Mouse (Mus musculus): Measurements from ENCODE around the gene Dmbt1. TPM values are rescaled to one million over a fixed set of nuclear protein-coding genes. Genes with fewer than 3 reads are reported as not detected.

Dmbt1 gene
- polyA plus RNA-seq, 1 experiment: not detected

DNA sequence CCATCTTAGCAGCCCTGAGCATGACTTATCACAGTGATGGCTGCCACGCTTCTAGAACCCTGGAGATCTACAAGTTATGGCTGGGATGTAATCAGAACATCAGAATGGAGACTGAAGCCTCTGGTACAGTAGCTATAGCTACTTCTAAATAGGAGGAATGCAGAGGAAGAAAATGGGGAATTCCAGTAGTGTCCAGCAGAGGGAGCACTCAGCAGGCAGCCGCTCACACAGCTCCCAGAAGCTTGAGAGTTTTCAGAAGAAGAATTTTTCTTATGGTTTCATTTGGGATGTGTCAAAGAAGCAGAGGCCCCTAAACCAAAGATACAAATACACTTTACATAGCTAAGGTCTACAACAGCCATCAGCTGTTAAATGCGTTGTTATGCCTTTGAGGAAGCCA lies 80.6 kb downstream of the Dmbt1 start:
- no peak overlapping the region for H3K27ac ChIP-seq (ENCODE audit: insufficient read depth, low read depth, low read length)
- H3K4me3 ChIP-seq (ENCODE audit: insufficient read depth, low read length): no peak overlapping the region
- TF ChIP-seq CTCF (IDR thresholded peaks at IDR 0.05; ENCODE audit: low read depth, low read length) (peak; percentile 77), POLR2A (IDR thresholded peaks at IDR 0.05; ENCODE audit: borderline replicate concordance, low read depth, low read length) (no peak)
- H3K4me1 ChIP-seq (ENCODE audit: control insufficient read depth, insufficient read depth, low read length): no peaks in the 10 kb centered on the region

DNA sequence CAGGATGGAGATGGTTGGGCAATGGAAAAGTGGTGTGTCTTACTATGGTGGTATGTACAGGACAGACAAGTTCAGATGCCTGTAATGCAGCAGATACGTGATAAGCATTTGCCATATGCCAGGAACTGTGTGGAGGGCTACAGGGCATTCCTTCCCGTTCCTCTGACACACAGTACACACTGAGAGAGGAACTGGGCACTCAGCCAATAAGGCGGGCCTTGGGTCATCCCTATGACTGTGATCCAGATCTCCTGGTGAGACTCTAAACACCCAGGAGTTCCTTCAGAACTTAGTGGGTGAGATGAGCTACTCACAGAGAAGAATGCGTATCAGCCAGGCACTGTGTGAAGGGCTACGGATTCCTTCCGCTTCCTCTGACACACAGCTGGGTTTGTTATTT lies 81.8 kb downstream of the Dmbt1 start:
- H3K27ac ChIP-seq (ENCODE audit: insufficient read depth, low read depth, low read length): no peak overlapping the region
- no peaks in the 10 kb centered on the region for H3K4me1 ChIP-seq (ENCODE audit: control insufficient read depth, insufficient read depth, low read length)
- TF ChIP-seq CTCF (IDR thresholded peaks at IDR 0.05; ENCODE audit: low read depth, low read length) (no peak), POLR2A (IDR thresholded peaks at IDR 0.05; ENCODE audit: borderline replicate concordance, low read depth, low read length) (no peak)
- H3K4me3 ChIP-seq (ENCODE audit: insufficient read depth, low read length): no peak overlapping the region

DNA sequence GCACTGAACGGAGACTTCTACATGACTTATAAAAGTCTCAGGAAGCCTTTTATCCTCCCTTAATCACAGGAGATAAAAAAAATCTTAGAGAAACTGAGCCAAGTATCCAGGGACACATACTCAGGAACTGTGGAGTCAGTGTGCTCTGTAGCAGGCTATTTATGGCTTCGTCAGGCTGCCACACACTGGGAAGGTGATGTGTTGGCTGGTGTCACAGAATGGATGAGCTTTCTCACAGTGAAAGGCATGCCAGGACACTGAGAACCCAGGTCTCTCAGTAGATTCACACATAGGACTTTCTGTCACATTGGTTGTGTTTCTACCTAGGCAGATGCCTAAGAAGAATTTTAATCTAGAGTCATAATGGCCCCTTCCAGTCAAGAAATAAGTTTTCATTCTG lies 82.6 kb downstream of the Dmbt1 start:
- Histone ChIP-seq H3K4me1 (ENCODE audit: control insufficient read depth, insufficient read depth, low read length) (no peaks in the 10 kb centered on the region), H3K4me3 (ENCODE audit: insufficient read depth, low read length) (no peak overlapping the region), H3K27ac (ENCODE audit: insufficient read depth, low read depth, low read length) (no peak overlapping the region)
- TF ChIP-seq CTCF (IDR thresholded peaks at IDR 0.05; ENCODE audit: low read depth, low read length): no peak
- TF ChIP-seq POLR2A (IDR thresholded peaks at IDR 0.05; ENCODE audit: borderline replicate concordance, low read depth, low read length): no peak

DNA sequence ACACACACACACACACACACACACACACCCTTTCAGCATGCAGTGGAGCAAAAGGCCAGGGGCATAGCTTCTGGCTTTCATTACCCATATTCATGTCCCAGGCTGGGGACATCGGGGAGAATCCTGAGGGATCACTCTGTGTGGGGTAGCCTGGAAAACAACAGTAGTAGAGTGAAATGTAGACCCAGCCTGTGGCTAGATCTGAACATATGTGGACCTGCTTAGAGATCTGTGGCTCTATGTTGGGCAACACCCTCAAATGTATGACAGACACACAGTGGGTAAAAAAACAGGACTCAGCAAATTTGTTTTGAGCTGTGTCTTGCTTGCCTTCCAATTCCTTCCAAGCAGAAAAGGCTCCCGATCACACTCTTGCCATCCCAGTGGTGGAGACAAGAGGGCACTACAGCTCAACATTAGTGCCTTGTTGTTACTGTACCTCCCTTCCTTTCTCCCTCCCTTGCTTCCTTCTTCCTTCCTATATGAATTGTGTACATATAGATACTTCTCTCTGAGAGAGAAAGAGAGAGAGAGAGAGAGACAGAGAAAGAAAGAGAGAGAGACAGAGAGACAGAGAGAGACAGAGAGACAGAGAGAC lies 90.5 kb downstream of the Dmbt1 start:
- Histone ChIP-seq H3K27ac (ENCODE audit: insufficient read depth, low read depth, low read length) (no peak overlapping the region), H3K4me1 (ENCODE audit: control insufficient read depth, insufficient read depth, low read length) (no peaks in the 10 kb centered on the region), H3K4me3 (ENCODE audit: insufficient read depth, low read length) (no peak overlapping the region)
- TF ChIP-seq CTCF (IDR thresholded peaks at IDR 0.05; ENCODE audit: low read depth, low read length) (no peak), POLR2A (IDR thresholded peaks at IDR 0.05; ENCODE audit: borderline replicate concordance, low read depth, low read length) (no peak)

DNA sequence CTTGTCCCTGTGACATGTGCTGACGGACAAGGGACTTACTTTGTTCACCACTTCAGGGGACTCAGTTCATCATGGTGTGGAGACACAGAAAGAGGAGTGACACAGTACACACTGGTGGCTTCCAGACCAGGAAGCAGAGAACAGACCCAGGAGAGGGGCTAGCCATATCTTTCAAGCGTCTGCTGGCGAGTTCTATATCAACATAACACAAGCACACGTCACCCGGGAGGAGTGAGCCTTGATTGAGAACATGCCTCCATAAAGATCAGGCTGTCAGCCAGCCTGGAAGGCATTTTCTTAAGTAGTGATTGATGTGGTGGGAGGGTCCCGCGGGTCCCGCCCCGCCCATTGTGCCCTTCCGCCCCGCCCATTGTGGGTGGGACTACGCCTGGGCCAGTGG lies 98.2 kb downstream of the Dmbt1 start:
- H3K4me3 ChIP-seq (ENCODE audit: insufficient read depth, low read length): no peak overlapping the region
- no peak for TF ChIP-seq CTCF (IDR thresholded peaks at IDR 0.05; ENCODE audit: low read depth, low read length)
- no peak for TF ChIP-seq POLR2A (IDR thresholded peaks at IDR 0.05; ENCODE audit: borderline replicate concordance, low read depth, low read length)
- H3K27ac ChIP-seq (ENCODE audit: insufficient read depth, low read depth, low read length): no peak overlapping the region
- no peaks in the 10 kb centered on the region for H3K4me1 ChIP-seq (ENCODE audit: control insufficient read depth, insufficient read depth, low read length)

DNA sequence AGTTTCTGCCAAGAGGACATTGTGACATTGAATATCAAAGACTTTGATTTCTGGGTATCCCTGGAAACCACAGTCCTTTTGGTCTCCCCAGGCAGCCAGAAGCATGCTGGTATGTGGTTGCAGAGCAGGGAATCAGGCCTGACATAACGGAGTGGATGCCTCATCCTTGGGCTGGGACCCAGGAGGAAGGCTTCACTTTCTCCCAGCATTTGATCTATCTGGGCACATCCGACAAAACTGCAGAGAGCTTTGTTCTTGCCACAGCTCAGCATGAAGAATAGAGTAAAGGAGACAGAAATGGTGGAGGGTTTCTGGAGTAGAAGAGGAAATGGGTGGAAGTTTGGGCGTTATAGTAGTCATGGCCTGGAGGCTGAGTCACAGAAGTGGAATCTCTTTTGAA lies 101.3 kb downstream of the Dmbt1 start:
- Histone ChIP-seq H3K4me3 (ENCODE audit: insufficient read depth, low read length) (no peak overlapping the region), H3K4me1 (ENCODE audit: control insufficient read depth, insufficient read depth, low read length) (no peaks in the 10 kb centered on the region), H3K27ac (ENCODE audit: insufficient read depth, low read depth, low read length) (no peak overlapping the region)
- TF ChIP-seq CTCF (IDR thresholded peaks at IDR 0.05; ENCODE audit: low read depth, low read length): no peak

DNA sequence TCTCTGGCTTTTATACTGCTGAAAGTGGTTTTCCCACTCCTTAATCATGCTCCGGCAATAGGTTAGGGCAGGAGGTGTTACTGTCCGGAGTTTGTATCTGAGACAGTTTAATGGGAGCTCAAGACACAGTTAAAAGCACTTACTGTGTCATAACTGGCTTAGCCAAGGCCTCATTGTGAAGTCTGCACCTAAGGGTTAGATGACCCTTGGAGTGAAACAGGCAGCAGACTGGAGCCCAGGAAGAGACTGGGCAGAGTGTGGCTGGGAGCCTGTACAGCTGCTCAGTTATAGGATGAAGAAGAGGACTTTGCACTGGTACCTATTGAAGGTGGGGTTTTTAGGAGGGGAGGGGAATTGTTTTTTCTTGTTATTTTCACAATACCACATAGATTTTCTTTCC lies 114.4 kb downstream of the Dmbt1 start, which contains the start of gene 4933402N03Rik:
Gene 4933402N03Rik (minus strand): TSS at position 101 of the 400 bp plus-strand sequence.
- Histone ChIP-seq H3K27ac (ENCODE audit: insufficient read depth, low read depth, low read length) (no peak within 1 kb of the TSS), H3K4me1 (ENCODE audit: control insufficient read depth, insufficient read depth, low read length) (no peaks in the 10 kb centered on the region), H3K4me3 (ENCODE audit: insufficient read depth, low read length) (no peak within 1 kb of the TSS)
- TF ChIP-seq CTCF (IDR thresholded peaks at IDR 0.05; ENCODE audit: low read depth, low read length): no peak
- TF ChIP-seq POLR2A (IDR thresholded peaks at IDR 0.05; ENCODE audit: borderline replicate concordance, low read depth, low read length): no peak

DNA sequence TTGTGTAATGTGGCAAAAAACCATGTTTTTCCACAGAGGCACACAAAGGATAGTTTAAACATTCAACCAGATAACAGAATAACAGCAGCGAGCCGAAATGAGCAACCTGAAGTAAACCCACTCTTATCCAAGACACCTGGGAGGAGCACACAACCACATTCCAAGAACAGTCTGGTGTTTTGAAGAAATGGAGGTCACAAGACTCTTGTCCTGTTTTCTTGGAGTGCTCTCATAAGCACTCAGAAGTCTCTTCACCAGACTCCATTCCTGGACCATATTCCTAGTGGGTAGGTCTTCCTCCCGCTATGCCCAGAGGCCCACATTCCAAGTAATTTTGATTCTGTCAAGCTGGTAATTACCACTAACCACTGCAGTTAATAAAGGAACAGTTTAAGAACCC lies 118.3 kb downstream of the Dmbt1 start:
- Histone ChIP-seq H3K4me3 (ENCODE audit: insufficient read depth, low read length) (no peak overlapping the region), H3K4me1 (ENCODE audit: control insufficient read depth, insufficient read depth, low read length) (no peaks in the 10 kb centered on the region), H3K27ac (ENCODE audit: insufficient read depth, low read depth, low read length) (no peak overlapping the region)
- no peak for TF ChIP-seq POLR2A (IDR thresholded peaks at IDR 0.05; ENCODE audit: borderline replicate concordance, low read depth, low read length)
- no peak for TF ChIP-seq CTCF (IDR thresholded peaks at IDR 0.05; ENCODE audit: low read depth, low read length)

DNA sequence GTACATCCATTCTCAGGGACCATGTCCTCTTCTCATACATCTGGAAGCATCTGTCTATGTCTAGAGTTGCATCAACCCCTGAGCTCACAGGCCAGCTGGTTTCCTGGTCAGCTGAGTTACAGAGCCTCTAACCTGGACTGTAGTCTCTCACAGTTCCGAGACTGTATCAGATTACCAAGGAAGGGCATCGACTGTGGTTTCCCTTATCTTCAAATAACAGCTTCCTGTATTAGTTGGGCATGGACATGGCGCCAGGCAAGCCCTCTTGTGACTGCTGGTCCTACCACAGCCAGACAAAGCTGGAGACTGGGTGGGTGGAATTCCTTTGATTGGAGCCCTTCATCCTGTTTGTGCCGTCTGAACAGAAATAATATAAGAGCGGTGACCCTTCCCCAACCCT lies 121.2 kb downstream of the Dmbt1 start:
- no peak overlapping the region for H3K4me3 ChIP-seq (ENCODE audit: insufficient read depth, low read length)
- H3K4me1 ChIP-seq (ENCODE audit: control insufficient read depth, insufficient read depth, low read length): no peaks in the 10 kb centered on the region
- TF ChIP-seq POLR2A (IDR thresholded peaks at IDR 0.05; ENCODE audit: borderline replicate concordance, low read depth, low read length) (no peak), CTCF (IDR thresholded peaks at IDR 0.05; ENCODE audit: low read depth, low read length) (no peak)
- H3K27ac ChIP-seq (ENCODE audit: insufficient read depth, low read depth, low read length): no peak overlapping the region

DNA sequence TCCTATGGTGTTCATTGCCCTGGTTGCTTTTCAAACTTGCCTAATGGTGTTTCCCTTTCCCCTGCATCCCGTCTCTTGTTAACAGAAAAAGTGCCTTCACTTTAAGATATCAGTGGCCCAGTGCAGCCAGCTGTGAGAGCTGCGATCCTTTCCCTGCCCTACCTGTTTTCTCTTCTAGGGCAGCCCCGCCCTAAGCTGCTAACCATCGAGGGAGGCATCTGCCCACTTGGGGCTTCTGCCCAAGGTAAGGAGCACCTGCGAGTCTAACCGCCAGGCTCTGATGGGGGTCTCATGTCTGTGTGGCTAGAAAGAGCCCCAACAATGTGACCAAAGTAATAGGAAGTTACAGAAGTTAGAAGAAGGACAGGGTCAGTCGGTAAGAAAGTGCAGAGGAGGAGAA lies 130.4 kb downstream of the Dmbt1 start:
- TF ChIP-seq POLR2A (IDR thresholded peaks at IDR 0.05; ENCODE audit: borderline replicate concordance, low read depth, low read length): no peak
- no peak for TF ChIP-seq CTCF (IDR thresholded peaks at IDR 0.05; ENCODE audit: low read depth, low read length)
- no peak overlapping the region for H3K4me3 ChIP-seq (ENCODE audit: insufficient read depth, low read length)

DNA sequence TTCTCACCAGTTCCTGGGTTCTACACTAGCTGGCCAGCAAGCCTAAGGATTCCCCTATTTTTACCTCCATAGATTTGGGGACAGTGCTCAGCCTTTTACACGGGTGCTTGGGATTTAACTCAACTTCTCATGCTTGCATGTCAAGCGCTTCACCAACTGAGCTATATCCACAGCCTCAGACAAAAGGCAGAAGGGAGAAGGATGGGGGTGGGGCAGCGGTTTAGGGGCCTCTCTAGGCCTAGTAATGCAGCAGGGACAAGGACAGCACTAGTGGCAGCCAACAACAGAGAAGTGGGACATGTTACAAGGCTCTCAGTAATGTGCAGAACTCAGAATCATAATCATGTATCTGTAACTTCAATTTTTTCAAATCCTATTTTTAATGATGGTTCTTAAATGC lies 135.9 kb downstream of the Dmbt1 start:
- no peak for TF ChIP-seq CTCF (IDR thresholded peaks at IDR 0.05; ENCODE audit: low read depth, low read length)
- no peak for TF ChIP-seq POLR2A (IDR thresholded peaks at IDR 0.05; ENCODE audit: borderline replicate concordance, low read depth, low read length)
- H3K4me1 ChIP-seq (ENCODE audit: control insufficient read depth, insufficient read depth, low read length): no peaks in the 10 kb centered on the region
- H3K27ac ChIP-seq (ENCODE audit: insufficient read depth, low read depth, low read length): no peak overlapping the region
- H3K4me3 ChIP-seq (ENCODE audit: insufficient read depth, low read length): no peak overlapping the region

More for the DNA sequence above, 130.4 kb downstream of the Dmbt1 start:
- Histone ChIP-seq H3K4me1 (ENCODE audit: control insufficient read depth, insufficient read depth, low read length) (no peaks in the 10 kb centered on the region), H3K27ac (ENCODE audit: insufficient read depth, low read depth, low read length) (no peak overlapping the region)

Measured in bone marrow macrophage, adult 2 months (primary cell).